In the genomic region with DNA sequence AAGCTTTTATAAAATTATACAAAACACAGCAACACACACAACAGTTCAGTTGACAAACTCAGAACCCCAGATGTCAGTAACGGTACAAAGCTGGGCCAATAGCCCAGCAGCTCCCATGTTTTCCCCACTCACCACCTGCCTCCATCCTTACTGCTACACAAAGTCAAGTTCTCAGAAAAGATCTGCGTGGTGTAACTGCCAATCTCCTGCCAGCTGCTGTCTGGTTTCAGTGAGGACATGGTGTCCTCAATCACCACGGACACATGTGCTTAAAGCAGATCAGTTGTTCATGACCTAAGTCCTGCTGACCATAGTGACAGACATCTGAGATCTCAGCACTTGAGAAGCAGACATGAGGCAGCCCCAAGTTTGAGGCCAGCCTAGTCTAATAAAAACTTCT, we compare ENCODE assay signal across 19 mouse cellular contexts. TPM values are rescaled to one million over a fixed set of nuclear protein-coding genes. Genes with fewer than 3 reads are reported as not detected.
A peak's percentile ranks its signal among the peaks of the same experiment; 100 is the strongest.
DNase-seq lines count a peak whose midpoint lies in the region; TF ChIP-seq lines count a peak whose summit lies in the region.
"Had no signal": no experiment of that assay in that cellular context is flagged by ENCODE, and none has a peak within 500 bp of the region (broad histone marks: within the 10 kb centered on the region; RNA-seq: fewer than 3 reads in every experiment).

No protein-coding gene starts in this region.

- H3K4me3 ChIP-seq in left cerebral cortex, adult 2 months: no peak overlapping the region
- H3K4me3 ChIP-seq in cortical plate, adult 2 months (ENCODE audit: insufficient read depth, low read length): no peak overlapping the region
- H3K4me3 ChIP-seq: embryonic facial prominence, embryonic 12.5 days; forebrain, embryonic 15.5 days; heart, adult 2 months; heart, embryonic 15.5 days; hindbrain, embryonic 13.5 days had no signal

- DNase-seq in layer of hippocampus, adult 11-12 months (ENCODE audit: low spot score): peak; percentile 47
- DNase-seq in layer of hippocampus, adult 9-10 months (ENCODE audit: low spot score): no peak
- no peak for DNase-seq in left cerebral cortex, adult 2 months (ENCODE audit: extremely low spot score in 1 of 2, low spot score in 2 of 2)
- no peak for DNase-seq in left cerebral cortex, adult 11 months (ENCODE audit: low spot score)
- peak; percentile 74 for DNase-seq in skeletal muscle tissue, adult 2 months (ENCODE audit: low read depth, low spot score)
- DNase-seq in embryo, embryonic 11 days: no peak
- DNase-seq: adrenal gland, adult 2 months; adrenal gland, postnatal 25 days; cerebellum, adult 2 months; cerebellum, postnatal 10 days; heart, adult 2 months; heart, postnatal 14 days had no signal

- peaks cover 3% of the 10 kb centered on the region for H3K4me1 ChIP-seq in cortical plate, adult 2 months (ENCODE audit: control insufficient read depth, insufficient read depth, low read length)
- H3K4me1 ChIP-seq: embryonic facial prominence, embryonic 12.5 days; forebrain, embryonic 15.5 days; heart, embryonic 15.5 days; hindbrain, embryonic 13.5 days had no signal

- H3K27ac ChIP-seq in left cerebral cortex, adult 2 months: peak overlapping the region; percentile 57
- peak overlapping the region; percentile 66; the same call in 1 of the 2 replicates for H3K27ac ChIP-seq in cortical plate, adult 2 months (ENCODE audit: insufficient read depth, low read length)
- H3K27ac ChIP-seq: embryonic facial prominence, embryonic 12.5 days; forebrain, embryonic 15.5 days; heart, adult 2 months; heart, embryonic 15.5 days; hindbrain, embryonic 13.5 days; hindbrain, postnatal 0 days had no signal

- intact Hi-C loops in left cerebral cortex, adult 2 months (cut with DNase I): no loop called here

- no peak for TF ChIP-seq CTCF in left cerebral cortex, adult 2 months (IDR thresholded peaks at IDR 0.05)
- TF ChIP-seq CTCF in cortical plate, adult 2 months (IDR thresholded peaks at IDR 0.05; ENCODE audit: extremely low read depth, insufficient read depth, low read length): no peak

- TF ChIP-seq POLR2A in cortical plate, adult 2 months (IDR thresholded peaks at IDR 0.05; ENCODE audit: extremely low read depth, insufficient read depth, low read length): no peak

RNA-seq across cellular contexts. Expression of gene Glt1d1, which starts 36.4 kb away (rescaled TPM):
- 10 to 100 TPM; 21.6 to 27.1 TPM for total RNA-seq in left cerebral cortex, adult 2 months (2021)
- 20.5 and 20.9 TPM in 2 replicates for polyA plus RNA-seq in cortical plate, adult 2 months (2012; rRNA removed)
- total RNA-seq: gastrocnemius, adult 8-10 months; heart, adult 2 months; heart, postnatal 14 days had no signal
- polyA plus RNA-seq: heart, adult 2 months; heart, embryonic 15.5 days had no signal

RNA-seq across cellular contexts. Expression of gene Slc15a4, which starts 37.0 kb away (rescaled TPM):
- total RNA-seq in left cerebral cortex, adult 2 months (2021): 10 to 100 TPM; 23.6 to 27.8 TPM
- polyA plus RNA-seq in cortical plate, adult 2 months (2012; rRNA removed): 21.3 and 32.0 TPM in 2 replicates

Comparison
In these comparisons a context has a peak if more than half of its experiments do, and no peak if none do; other contexts are left out.
1. DNase-seq: peak in layer of hippocampus, adult 11-12 months (single experiment) and skeletal muscle tissue, adult 2 months (single experiment); none in layer of hippocampus, adult 9-10 months (single experiment), left cerebral cortex, adult 2 months (0 of 2), left cerebral cortex, adult 11 months (single experiment) and embryo, embryonic 11 days (single experiment).